Mouse (Mus musculus): ENCODE data around the gene Birc7.

Gene Birc7

GRCm38 (mm10) chr2:180981133-180981532 is 52.3 kb downstream of the Birc7 start:
- no peak for DNase-seq

Measured in cerebellum, adult 9-11 months (tissue).